ENCODE assay signal across 8 mouse cellular contexts in genomic region chrX:93069569-93070289, GRCm38 (mm10).
DNase-seq lines count a peak whose midpoint lies in the region; ATAC-seq and TF ChIP-seq lines count a peak whose summit lies in the region.

No protein-coding gene starts in this region.

- ATAC-seq in heart, embryonic 13.5 days (ENCODE audit: extremely low read depth, insufficient number of reproducible peaks, low FRiP score, low TSS enrichment) = no peak
- ATAC-seq in kidney, embryonic 15.5 days (replicated peaks; ENCODE audit: low FRiP score) = no peak
- no peak; the same call in 1 of the 2 replicates for ATAC-seq in limb, embryonic 13.5 days (ENCODE audit: low FRiP score, low read depth)

- H3K9ac ChIP-seq in heart, embryonic 13.5 days = no peak overlapping the region
- H3K9ac ChIP-seq in kidney, embryonic 15.5 days = no peak overlapping the region
- H3K9ac ChIP-seq in limb, embryonic 13.5 days = no peak overlapping the region

- DNase-seq in 416B (ENCODE audit: low read depth) (peak; percentile 84), adipocyte (ENCODE audit: low spot score) (peak; percentile 84)
- peak; percentile 36 for DNase-seq in embryo, embryonic 9.5 days (ENCODE audit: extremely low spot score)
- peak; percentile 33 for DNase-seq in testis, postnatal 14 days (ENCODE audit: low spot score)

- TF ChIP-seq POLR2A in myocyte (IDR thresholded peaks at IDR 0.05; ENCODE audit: insufficient read length, low read depth) = no peak

- peak overlapping the region; percentile 57 for H3K4me2 ChIP-seq in heart, embryonic 13.5 days
- H3K4me2 ChIP-seq in kidney, embryonic 15.5 days = peak overlapping the region; percentile 48
- H3K4me2 ChIP-seq in limb, embryonic 13.5 days (replicated peaks) = peak overlapping the region; percentile 49
- H3K4me2 ChIP-seq in myocyte (ENCODE audit: low read depth) = peak overlapping the region; percentile 81

- H3ac ChIP-seq in myocyte (ENCODE audit: control insufficient read depth, insufficient read length) = no peak overlapping the region

- H3K27me3 ChIP-seq in heart, embryonic 13.5 days (replicated peaks) = no peaks in the 10 kb centered on the region
- peaks cover 2% of the 10 kb centered on the region for H3K27me3 ChIP-seq in kidney, embryonic 15.5 days
- 0 out of 2 replicates have a peak, but pooled peaks cover 6% of the 10 kb centered on the region for H3K27me3 ChIP-seq in limb, embryonic 13.5 days
- H3K27me3 ChIP-seq in myocyte (ENCODE audit: control insufficient read depth, insufficient read depth, insufficient read length) = no peaks in the 10 kb centered on the region

- no peaks in the 10 kb centered on the region for H3K36me3 ChIP-seq in heart, embryonic 13.5 days
- H3K36me3 ChIP-seq in kidney, embryonic 15.5 days = no peaks in the 10 kb centered on the region
- no peaks in the 10 kb centered on the region for H3K36me3 ChIP-seq in limb, embryonic 13.5 days
- H3K36me3 ChIP-seq in myocyte (ENCODE audit: control insufficient read depth, insufficient read depth) = no peaks in the 10 kb centered on the region

- H3K4me3 ChIP-seq in heart, embryonic 13.5 days = peak overlapping the region; percentile 32
- 0 out of 2 replicates have a peak overlapping the region, but pooled peaks have one; percentile 17 for H3K4me3 ChIP-seq in kidney, embryonic 15.5 days (replicated peaks)
- H3K4me3 ChIP-seq in limb, embryonic 13.5 days = peak overlapping the region; percentile 27
- no peak overlapping the region for H3K4me3 ChIP-seq in myocyte

- 10% methylated on average over 13 of the region's 13 CpGs for WGBS in heart, embryonic 13.5 days
- WGBS in kidney, embryonic 15.5 days = 14% methylated on average over 13 of the region's 13 CpGs
- WGBS in limb, embryonic 13.5 days = 12% methylated on average over 13 of the region's 13 CpGs

- no peak overlapping the region for H3K27ac ChIP-seq in heart, embryonic 13.5 days (replicated peaks)
- H3K27ac ChIP-seq in kidney, embryonic 15.5 days = no peak overlapping the region
- H3K27ac ChIP-seq in limb, embryonic 13.5 days = no peak overlapping the region

- no peaks in the 10 kb centered on the region for H3K9me3 ChIP-seq in heart, embryonic 13.5 days
- no peaks in the 10 kb centered on the region for H3K9me3 ChIP-seq in kidney, embryonic 15.5 days (replicated peaks)
- no peaks in the 10 kb centered on the region for H3K9me3 ChIP-seq in limb, embryonic 13.5 days

- no peaks in the 10 kb centered on the region for H3K79me2 ChIP-seq in myocyte (ENCODE audit: control insufficient read depth, insufficient read depth)

- no peaks in the 10 kb centered on the region for H3K4me1 ChIP-seq in heart, embryonic 13.5 days
- no peaks in the 10 kb centered on the region for H3K4me1 ChIP-seq in kidney, embryonic 15.5 days
- H3K4me1 ChIP-seq in limb, embryonic 13.5 days = no peaks in the 10 kb centered on the region

TF ChIP-seq in myocyte, 11 proteins besides CTCF, POLR2A, EP300 and RAD21:
- TF ChIP-seq MYOD1 (IDR thresholded peaks at IDR 0.05; ENCODE audit: control insufficient read depth in 1 of 3, insufficient read length in 2 of 3, low read depth in 2 of 3) (no peak), CEBPB (IDR thresholded peaks at IDR 0.05; ENCODE audit: insufficient read depth, poor library complexity, severe bottlenecking) (no peak), TCF12 (IDR thresholded peaks at IDR 0.05; ENCODE audit: insufficient read depth, poor library complexity, severe bottlenecking) (no peak)

Comparison
In these comparisons a context has a peak if more than half of its experiments do, and no peak if none do; other contexts are left out.
1. DNase-seq: peak in every context shown above with its lines; median percentile 84 in 416B; 84 in adipocyte; 36 in embryo, embryonic 9.5 days; 33 in testis, postnatal 14 days.